Mouse (Mus musculus) olfactory bulb, adult 2 months (tissue): ENCODE data around the gene Dyrk1a.

ENCODE experiments used
- CTCF ChIP-seq: fragments of 200-500 bp; IDR thresholded peaks from 2 replicates; pipeline ENCODE4 v1.5.1; 2012; ENCODE audit warnings: low read depth, mild to moderate bottlenecking, low read length, moderate library complexity; ENCODE audit not compliant: insufficient read depth
- POLR2A ChIP-seq: fragments of 200-500 bp; IDR thresholded peaks from 2 replicates; pipeline ENCODE4 v1.6.1; 2012; ENCODE audit warnings: mild to moderate bottlenecking, low read depth, low read length, moderate library complexity; ENCODE audit not compliant: insufficient read depth

DNA sequence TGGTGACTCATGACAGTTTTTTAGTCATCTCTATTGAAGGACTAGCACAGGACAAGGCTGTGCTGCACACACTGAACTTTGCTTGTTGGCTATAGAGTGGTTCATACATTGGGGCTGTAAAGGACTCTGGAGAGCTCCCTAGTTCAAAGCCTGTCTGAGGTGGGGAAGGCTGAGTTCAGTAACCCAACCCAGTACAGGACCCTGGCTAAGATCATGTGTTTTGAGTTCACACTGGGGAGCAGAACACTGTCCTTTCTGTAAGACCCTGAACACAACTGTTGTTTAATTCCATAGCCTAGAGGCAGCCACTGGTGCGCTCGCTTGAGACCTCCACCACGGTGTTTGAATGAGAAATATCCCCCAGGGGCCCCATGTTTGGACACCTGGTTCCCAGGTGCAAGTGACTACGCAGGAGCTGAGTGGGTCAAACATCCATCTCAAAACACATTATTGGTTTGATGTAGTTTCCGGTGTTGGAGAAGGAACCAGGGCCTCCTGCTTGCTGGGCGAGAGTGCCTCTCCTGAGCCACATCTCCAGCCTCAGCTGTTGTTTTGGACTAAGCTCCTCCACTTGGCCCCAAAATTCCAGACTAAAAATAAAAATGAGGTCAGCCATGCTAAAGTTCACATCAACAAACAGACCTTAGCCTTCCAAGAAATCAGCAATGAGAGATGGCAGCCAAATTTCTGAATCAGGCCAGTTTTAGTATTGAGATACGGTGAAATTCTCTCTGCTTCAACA lies 33.2 kb upstream of the Dyrk1a start:
- no peak for TF ChIP-seq CTCF
- no peak for TF ChIP-seq POLR2A
